Mouse (Mus musculus) 416B (cell line): ENCODE measurements around the gene Zbbx.

Experiments
- DNase-seq: peaks from one replicate; pipeline ENCODE4 v3.0.0; 2011; ENCODE audit warnings: low read depth

Gene Zbbx

DNA sequence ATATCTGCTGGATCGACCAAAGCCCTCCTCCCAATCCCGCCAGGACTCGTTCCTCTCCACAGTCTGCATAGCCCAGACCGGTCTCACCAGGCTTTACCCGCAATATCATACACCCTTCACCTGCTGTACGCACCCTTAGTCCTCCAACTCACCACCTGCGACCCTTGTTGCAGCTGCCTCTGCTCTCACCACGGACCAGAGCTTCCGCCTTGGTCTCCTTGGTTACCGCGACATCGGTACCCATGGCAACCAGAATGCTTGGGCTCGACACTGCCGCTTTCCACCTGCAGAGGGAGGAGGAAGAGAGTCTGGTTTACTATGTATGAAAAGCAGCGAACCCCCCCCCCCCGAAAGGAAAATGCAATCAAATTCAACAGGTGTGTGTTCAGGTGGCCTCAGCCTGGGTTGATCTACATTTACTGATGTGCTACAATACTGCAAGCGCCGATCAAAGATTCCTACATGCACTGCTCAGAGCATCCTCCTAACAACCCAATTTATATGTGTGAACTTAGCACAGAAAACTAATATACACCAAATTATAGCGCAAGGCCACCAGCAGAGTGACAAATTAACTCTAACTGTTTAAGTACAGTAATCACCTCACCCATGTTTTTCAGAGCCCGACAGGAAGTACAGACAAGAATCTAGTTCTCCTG is at the start of gene Zbbx:
TSS of gene Zbbx (minus strand) at position 197 of the 659 bp plus-strand sequence.
- DNase-seq: no peak

DNA sequence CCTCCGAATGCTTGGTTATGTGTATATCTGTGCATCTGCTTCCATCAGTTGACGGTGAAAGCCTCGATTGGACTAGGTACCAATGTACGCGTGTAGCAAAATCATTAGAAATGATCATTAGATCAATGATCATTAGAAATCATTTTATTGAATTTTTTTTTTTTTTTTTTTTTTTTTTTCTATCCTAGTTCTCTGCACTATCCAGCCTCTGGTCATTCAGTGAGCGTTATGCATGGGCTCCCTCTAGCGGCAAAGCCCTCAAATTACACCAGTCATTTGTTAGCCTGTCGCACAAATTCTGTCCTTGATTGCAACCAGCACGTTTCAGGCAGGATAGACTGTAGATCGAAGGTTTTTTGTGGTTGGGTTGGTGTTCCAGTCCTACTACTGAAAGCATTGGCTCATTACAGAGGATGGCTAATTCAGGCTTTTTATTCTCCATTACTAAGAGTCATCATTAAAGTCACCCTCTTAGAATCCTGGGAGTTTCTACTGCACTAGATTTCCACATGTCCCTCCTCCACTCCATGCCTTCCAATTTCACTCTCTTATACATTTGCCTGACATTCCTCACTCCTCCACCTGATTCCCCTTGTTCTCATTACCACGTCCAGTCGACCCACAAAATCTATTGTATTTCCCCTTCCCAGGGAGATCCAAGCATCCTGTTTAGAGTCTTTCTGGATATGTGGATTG is 38.1 kb upstream of the Zbbx start:
- peak; percentile 48 for DNase-seq

DNA sequence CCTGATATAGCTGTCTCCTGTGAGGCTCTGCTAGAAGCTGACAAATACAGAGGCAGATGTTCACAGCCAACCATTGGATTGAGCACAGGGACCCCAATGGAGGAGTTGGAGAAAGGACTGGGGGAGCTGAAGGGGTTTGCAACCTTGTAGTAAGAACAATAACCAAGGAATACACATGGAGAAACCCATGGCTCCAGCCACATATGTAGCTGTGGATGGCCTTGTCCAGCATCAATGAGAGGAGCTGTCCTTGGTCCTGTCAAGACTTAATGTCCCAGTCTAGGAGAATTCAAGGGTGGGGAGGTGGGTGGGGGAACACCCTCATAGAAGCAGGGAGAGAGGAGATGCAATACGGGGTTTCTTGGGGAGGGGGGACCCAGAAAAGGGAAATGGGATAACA is 17.8 kb upstream of the Zbbx start:
- peak; percentile 3 for DNase-seq

- DNase-seq: no peak
Measured at GRCm38 (mm10) chr3:75141876-75142275, 23.0 kb downstream of the Zbbx start.

DNA sequence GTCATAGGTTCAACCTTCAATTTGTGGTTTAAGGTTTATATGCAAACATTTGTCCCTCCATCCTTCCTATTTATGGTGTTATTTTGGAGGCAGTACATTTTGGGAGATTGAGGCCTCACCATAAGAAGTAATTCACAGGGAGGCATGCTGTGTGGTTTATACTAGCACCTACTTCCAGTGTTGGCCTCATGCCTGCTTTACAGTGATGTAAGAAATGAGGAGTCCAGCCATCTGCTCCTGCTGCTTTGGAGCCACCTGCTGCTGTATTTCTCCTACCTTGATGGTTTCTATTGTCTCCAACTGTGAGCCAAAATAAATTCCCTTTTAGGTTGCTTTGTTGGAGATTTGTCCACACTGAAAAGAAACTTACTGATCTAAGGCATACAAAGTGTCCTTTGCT is 60.0 kb downstream of the Zbbx start:
- DNase-seq: no peak

DNA sequence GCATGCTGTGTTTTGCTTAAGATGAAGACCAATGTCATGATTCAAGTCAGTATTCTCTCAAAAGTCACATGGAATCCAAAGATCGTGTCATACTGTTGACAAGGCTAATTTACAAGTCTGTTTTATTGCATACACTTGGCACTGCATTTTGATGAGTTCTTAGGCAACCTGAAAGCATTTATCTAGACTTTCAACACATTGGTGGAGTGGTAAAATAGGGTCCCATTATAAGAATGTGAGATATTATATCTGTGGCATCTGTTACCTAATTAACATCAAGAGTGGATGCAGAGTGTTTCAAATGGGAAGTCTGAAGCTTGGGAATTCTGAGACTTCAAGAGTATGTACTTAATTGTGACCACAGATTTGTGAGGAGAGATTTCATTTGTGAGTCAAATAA is 79.1 kb downstream of the Zbbx start:
- no peak for DNase-seq

DNA sequence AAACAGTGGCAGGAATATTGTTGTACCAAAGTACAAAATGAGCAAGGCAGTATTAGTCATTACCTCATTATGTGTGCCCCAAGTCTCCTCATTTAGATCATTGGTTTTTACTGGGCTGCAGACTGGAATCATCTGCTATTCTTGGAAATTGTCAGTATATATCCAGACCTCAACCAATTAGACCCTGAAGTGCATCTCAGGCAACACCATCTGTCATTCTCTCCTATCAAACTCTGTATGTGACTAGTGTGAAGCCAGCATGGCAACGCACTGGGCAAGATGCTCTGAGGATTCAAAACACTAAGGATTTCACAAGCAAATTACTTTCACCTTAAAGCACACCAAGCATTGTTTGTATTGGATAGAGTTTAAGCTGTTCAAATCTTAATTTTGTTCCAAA is 85.9 kb downstream of the Zbbx start:
- DNase-seq: no peak

DNA sequence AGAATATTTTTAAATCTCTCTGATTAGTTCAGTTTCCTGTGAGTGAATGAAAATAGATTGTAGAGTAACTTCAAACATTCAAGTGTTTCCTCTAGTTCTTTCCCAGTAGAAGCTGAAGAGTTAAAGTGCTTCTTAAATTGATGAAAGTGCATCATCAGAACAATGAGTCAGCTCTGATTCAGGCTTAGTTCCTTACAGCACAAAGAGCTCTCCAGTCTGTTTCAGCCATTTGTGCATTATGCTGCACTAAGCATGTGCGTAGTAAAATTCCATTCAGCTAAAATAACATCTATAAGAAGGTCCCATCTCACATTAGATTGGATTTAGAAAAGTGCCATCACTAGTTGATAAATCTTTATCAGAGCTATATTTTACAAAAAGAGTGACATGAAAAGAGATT is 155.1 kb downstream of the Zbbx start:
- no peak for DNase-seq
